Mouse (Mus musculus) kidney, embryonic 16.5 days (tissue): ENCODE data around the gene Abcd4. TPM values are rescaled to one million over a fixed set of nuclear protein-coding genes. Genes with fewer than 3 reads are reported as not detected.
A peak's percentile ranks its signal among the peaks of the same experiment; 100 is the strongest.

Experiments used
- ATAC-seq: fragments of 200-750 bp; cut with Nextera tagmentation; 2 replicates; pipeline ENCODE4 v1.8.0; 2017; ENCODE audit warnings: moderate TSS enrichment; ENCODE audit not compliant: low FRiP score, low TSS enrichment
- H3K27ac ChIP-seq: fragments of 300-500 bp; sonication (generic); 2 replicates; pipeline ENCODE4 v1.5.1; 2014; ENCODE audit warnings: low read length
- H3K27me3 ChIP-seq: fragments of 300-500 bp; sonication (generic); 2 replicates; pipeline ENCODE4 v1.6.1; 2014; ENCODE audit warnings: low read length, control low read depth, mixed read lengths; ENCODE audit not compliant: insufficient read depth
- H3K36me3 ChIP-seq: fragments of 300-500 bp; sonication (generic); 2 replicates; pipeline ENCODE4 v1.6.1; 2014; ENCODE audit warnings: low read length, control low read depth, mixed read lengths; ENCODE audit not compliant: insufficient read depth
- H3K4me1 ChIP-seq: fragments of 300-500 bp; sonication (generic); 2 replicates; pipeline ENCODE4 v1.6.1; 2014; ENCODE audit warnings: low read length, control low read depth, mixed read lengths; ENCODE audit not compliant: insufficient read depth
- H3K4me2 ChIP-seq: fragments of 300-500 bp; sonication (generic); replicated peaks from 2 replicates; pipeline ENCODE4 v1.6.1; 2014; ENCODE audit warnings: low read depth, low read length
- H3K4me3 ChIP-seq: fragments of 300-500 bp; sonication (generic); 2 replicates; pipeline ENCODE4 v1.5.1; 2014; ENCODE audit warnings: mild to moderate bottlenecking, low read length
- H3K9ac ChIP-seq: fragments of 300-500 bp; sonication (generic); replicated peaks from 2 replicates; pipeline ENCODE4 v1.6.1; 2014; ENCODE audit warnings: low read length
- H3K9me3 ChIP-seq: fragments of 300-500 bp; sonication (generic); 2 replicates; pipeline ENCODE4 v1.6.1; 2016; ENCODE audit warnings: low read length, control low read depth
- WGBS: fragments of 180-500 bp; shearing (Covaris S2); extraction: QIAGEN DNeasy Blood & Tissue Kit; methylation state at CpG from one replicate; pipeline ENCODE4 v1.1.7; 2014; 5-methylcytosine and 5-hydroxymethylcytosine counted together
- polyA plus RNA-seq: library from polyadenylated mRNA; unstranded; fragments of >200 nt; fragmentation: Nextera tagmentation; extraction: Ambion mirVana; gene quantifications from 2 replicates; pipeline ENCODE4 v1.2.1, GENCODE M21; 2015

Abcd4 gene
- polyA plus RNA-seq, 1 experiment from 2014 or later: 22.4 TPM

DNA sequence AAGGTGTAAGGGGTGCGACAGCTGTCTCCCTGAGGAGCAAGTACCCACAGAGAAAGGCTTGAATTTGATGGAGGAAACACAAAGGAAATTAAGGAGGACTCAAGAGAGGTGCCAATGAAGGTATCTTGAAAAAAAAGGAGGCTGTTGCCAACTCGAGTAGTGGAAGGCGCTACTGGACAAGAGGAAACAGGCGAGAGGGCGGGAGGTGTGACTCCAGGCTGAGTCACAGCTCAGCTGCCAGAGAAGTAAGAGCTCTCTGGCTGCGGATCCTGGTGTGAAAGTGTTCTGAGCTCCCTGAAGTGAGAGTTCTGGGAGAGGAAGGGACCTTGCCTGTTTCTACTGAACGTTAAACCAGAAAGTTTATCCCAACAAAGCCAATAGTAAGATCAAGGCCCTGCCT is 2.7 kb downstream of the Abcd4 start:
- H3K4me2 ChIP-seq: no peak overlapping the region
- no peaks in the 10 kb centered on the region for H3K36me3 ChIP-seq
- H3K27me3 ChIP-seq: no peaks in the 10 kb centered on the region
- WGBS: 69% methylated on average over 7 of the region's 7 CpGs
- H3K9me3 ChIP-seq: no peaks in the 10 kb centered on the region
- no peak for ATAC-seq
- no peak overlapping the region for H3K4me3 ChIP-seq
- H3K9ac ChIP-seq: no peak overlapping the region
- no peak overlapping the region for H3K27ac ChIP-seq
- H3K4me1 ChIP-seq: peaks cover 20% of the 10 kb centered on the region

DNA sequence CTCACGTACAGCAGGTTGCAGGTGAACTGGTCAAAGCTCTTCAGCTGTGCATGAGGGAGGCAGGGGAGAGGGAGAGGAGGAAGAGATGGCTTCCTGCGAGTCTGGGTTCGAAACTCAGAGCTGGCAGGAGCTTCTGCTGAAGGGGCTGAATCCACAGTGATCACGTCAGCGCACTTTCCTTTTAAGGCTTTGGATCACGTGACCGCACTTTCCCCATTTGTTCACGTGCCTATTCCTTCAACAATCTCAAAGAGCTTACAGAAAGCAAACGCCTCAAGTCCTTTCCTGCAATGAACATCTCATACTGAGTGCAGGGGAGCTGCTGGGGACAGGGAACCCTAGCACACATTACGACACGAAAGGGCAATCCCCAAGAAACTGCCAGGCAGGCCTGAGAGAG is 3.2 kb downstream of the Abcd4 start:
- ATAC-seq: no peak
- Histone ChIP-seq H3K4me2 (no peak overlapping the region), H3K27ac (no peak overlapping the region), H3K36me3 (no peaks in the 10 kb centered on the region), H3K4me3 (no peak overlapping the region), H3K9me3 (no peaks in the 10 kb centered on the region), H3K27me3 (no peaks in the 10 kb centered on the region), H3K4me1 (peaks cover 20% of the 10 kb centered on the region), H3K9ac (no peak overlapping the region; the same call in 1 of the 2 replicates)
- WGBS: 83% methylated on average over 11 of the region's 11 CpGs

DNA sequence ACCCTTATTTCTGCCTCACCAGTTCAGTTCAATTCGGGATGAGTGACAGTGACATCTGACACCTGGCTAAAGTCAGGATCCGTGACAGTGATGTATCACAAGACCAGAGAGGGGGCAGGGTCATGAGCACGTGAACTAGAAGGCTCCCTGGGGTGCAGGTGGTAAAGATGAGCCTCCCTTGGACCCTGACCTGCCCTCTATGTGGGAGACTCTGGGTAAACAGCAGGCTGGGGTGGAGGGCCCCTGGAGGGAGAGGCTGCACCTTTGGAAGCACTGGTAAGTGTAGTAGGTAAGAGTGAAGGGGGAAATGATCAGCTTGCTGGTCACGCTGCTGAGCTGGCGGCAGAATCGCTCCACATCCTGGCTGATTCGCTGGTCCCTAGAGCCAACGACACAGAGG is 4.7 kb downstream of the Abcd4 start:
- H3K4me2 ChIP-seq: no peak overlapping the region
- peaks cover 20% of the 10 kb centered on the region for H3K4me1 ChIP-seq
- H3K9ac ChIP-seq: no peak overlapping the region
- H3K27ac ChIP-seq: peak overlapping the region; percentile 57
- no peaks in the 10 kb centered on the region for H3K9me3 ChIP-seq
- no peaks in the 10 kb centered on the region for H3K27me3 ChIP-seq
- peak; percentile 71 for ATAC-seq
- WGBS: 38% methylated on average over 8 of the region's 8 CpGs
- H3K36me3 ChIP-seq: no peaks in the 10 kb centered on the region
- H3K4me3 ChIP-seq: no peak overlapping the region

DNA sequence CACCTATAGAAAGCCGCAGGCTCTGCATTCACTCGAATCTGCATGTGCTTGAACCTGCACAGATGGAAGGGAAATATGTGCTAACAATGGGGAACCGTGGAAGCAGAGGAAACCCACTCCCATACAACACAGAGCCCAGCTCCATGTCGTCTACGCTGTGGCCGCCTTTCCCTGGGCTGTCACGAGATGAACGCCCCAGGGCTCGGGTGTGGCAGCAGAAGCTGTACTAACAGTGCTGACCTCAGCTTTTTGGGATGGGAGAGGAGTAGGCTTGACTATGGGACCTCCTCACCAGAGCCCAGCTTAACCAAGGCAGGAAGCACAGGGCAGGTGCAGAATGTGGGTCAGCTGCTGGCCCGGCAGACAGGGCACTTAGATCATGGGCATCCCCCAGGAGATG is 5.5 kb downstream of the Abcd4 start:
- Histone ChIP-seq H3K4me3 (no peak overlapping the region), H3K36me3 (peaks cover 5% of the 10 kb centered on the region; the same call in 1 of the 2 replicates), H3K9ac (no peak overlapping the region), H3K4me2 (no peak overlapping the region), H3K27me3 (no peaks in the 10 kb centered on the region), H3K27ac (no peak overlapping the region), H3K4me1 (peaks cover 20% of the 10 kb centered on the region), H3K9me3 (no peaks in the 10 kb centered on the region)
- 83% methylated on average over 10 of the region's 10 CpGs for WGBS
- no peak for ATAC-seq

DNA sequence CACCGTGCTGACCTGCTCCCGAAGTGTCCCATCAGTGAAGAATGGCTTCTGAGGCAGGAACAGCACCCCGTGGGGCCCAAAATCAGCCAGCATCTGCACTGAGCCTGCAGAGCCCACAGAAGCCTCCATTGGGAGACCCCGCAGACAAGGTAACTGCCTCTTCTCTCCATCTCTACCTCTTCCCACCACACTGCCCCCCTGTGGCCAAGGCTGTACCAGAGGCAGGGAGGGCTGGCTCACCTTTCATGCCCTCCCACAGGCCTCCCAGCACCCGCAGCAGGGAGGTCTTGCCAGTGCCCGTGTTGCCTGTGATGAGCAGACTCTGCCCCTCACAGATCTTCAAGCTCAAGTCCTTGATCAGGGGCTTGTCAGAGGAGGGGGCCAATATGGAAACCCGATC is 11.4 kb downstream of the Abcd4 start:
- H3K27ac ChIP-seq: no peak overlapping the region
- H3K36me3 ChIP-seq: peaks cover 22% of the 10 kb centered on the region
- H3K9ac ChIP-seq: no peak overlapping the region
- WGBS: 70% methylated on average over 7 of the region's 7 CpGs
- no peaks in the 10 kb centered on the region for H3K27me3 ChIP-seq
- H3K4me1 ChIP-seq: no peaks in the 10 kb centered on the region
- H3K4me2 ChIP-seq: no peak overlapping the region
- H3K9me3 ChIP-seq: no peaks in the 10 kb centered on the region
- no peak for ATAC-seq
- no peak overlapping the region for H3K4me3 ChIP-seq

DNA sequence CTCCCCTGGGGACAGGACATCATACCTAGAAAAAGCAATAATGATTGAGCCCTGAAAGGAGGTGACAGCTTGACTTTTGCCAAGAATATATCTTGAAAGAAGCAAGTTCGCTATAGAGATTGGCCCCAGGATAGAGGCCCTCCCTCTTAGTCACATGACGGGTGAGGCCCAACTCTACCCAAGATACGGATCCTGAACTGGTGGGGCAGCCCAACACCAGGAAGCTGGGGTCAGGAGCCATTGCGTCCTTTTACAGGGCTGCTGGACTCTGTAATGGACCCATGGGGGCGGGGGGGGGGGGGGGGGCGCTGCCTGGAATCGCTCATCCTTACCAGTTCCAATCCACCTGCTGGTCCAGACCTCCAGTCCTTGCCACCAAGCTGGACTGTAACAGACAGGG is 13.2 kb downstream of the Abcd4 start:
- Histone ChIP-seq H3K9ac (no peak overlapping the region), H3K36me3 (peaks cover 22% of the 10 kb centered on the region), H3K4me3 (no peak overlapping the region), H3K4me2 (no peak overlapping the region), H3K4me1 (no peaks in the 10 kb centered on the region), H3K9me3 (no peaks in the 10 kb centered on the region), H3K27ac (no peak overlapping the region), H3K27me3 (no peaks in the 10 kb centered on the region)
- no peak for ATAC-seq
- 87% methylated on average over 6 of the region's 7 CpGs for WGBS

DNA sequence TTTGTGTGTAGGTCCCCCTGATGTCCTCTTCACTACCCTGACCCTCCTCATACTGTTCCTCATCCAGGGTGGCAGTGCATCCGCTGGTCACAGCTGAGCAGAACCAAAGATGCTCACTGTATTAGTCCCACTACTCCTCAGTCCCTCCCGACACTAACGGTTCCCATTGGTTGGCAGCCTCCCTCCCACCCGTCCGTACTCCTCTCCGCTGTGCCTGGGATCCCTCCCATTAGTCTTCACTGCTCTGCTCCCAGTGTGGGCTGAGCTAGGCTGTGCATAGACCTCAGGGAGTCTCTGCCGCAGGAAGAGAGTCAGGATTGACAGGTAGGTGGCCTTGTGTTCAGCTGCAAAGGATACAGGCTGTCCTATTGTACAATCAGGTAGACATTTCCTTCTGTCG is 18.9 kb downstream of the Abcd4 start:
- H3K9me3 ChIP-seq: no peaks in the 10 kb centered on the region
- no peak overlapping the region for H3K9ac ChIP-seq
- peaks cover 6% of the 10 kb centered on the region; the same call in 1 of the 2 replicates for H3K36me3 ChIP-seq
- no peaks in the 10 kb centered on the region for H3K4me1 ChIP-seq
- 18% methylated on average over 8 of the region's 8 CpGs for WGBS
- H3K4me2 ChIP-seq: no peak overlapping the region
- no peak overlapping the region for H3K4me3 ChIP-seq
- ATAC-seq: 0 out of 2 replicates have a peak, but pooled peaks have one; percentile 27
- no peak overlapping the region for H3K27ac ChIP-seq
- peaks cover 12% of the 10 kb centered on the region; the same call in 1 of the 2 replicates for H3K27me3 ChIP-seq

DNA sequence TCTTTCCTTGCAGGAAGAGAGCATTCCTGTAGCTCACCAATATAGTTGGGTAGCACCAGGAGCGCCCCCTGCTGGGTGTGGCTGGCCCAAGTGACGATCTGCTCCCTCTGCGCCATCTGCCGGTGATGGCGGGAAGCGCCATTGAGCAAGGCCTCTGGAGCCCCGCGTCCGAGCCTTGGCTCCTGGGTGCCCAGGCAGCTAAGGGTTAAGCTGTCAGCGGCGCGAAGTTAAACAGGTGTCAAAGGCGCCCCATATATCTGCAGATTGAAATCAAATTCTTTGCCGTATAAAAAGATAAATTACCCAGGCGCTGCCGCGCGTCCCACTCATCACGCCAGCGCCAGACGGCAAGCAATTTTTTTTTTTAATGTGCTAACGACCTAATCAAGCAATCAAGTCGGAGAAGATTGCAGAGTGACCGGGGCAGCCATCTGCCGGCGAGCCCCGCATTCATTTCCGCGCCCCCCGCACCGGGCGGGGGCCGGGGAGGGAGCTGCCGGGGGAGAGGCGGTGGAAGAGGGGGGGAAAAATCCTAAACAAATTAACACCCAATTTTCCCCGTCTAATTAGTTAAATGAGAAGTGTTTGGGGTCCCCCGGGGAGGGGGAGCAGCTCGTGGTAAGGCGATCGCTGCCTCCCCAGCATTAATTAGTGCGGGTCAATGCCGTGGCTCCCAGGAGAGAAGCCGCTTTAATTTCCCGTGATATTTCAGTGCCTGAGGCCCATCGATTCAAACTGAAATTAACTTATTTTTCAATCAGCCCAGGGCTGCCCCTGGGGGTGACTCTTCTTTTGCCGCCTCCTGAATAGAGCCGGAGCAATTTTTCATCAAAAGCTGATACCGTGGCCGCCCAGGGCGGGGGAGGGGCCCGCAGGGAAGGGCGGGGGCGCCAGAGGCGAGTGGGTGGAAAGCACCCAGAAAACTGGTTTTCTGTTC is 27.1 kb downstream of the Abcd4 start:
- H3K9ac ChIP-seq: peak overlapping the region; percentile 76
- H3K36me3 ChIP-seq: no peaks in the 10 kb centered on the region
- H3K4me2 ChIP-seq: peak overlapping the region; percentile 100
- H3K4me1 ChIP-seq: peaks cover 3% of the 10 kb centered on the region; the same call in 1 of the 2 replicates
- no peaks in the 10 kb centered on the region for H3K9me3 ChIP-seq
- WGBS: under 1% methylated on average over 54 of the region's 54 CpGs
- H3K27me3 ChIP-seq: no peaks in the 10 kb centered on the region
- ATAC-seq: peak; percentile 29; the same call in 1 of the 2 replicates
- peak overlapping the region; percentile 59 for H3K4me3 ChIP-seq
- no peak overlapping the region for H3K27ac ChIP-seq

DNA sequence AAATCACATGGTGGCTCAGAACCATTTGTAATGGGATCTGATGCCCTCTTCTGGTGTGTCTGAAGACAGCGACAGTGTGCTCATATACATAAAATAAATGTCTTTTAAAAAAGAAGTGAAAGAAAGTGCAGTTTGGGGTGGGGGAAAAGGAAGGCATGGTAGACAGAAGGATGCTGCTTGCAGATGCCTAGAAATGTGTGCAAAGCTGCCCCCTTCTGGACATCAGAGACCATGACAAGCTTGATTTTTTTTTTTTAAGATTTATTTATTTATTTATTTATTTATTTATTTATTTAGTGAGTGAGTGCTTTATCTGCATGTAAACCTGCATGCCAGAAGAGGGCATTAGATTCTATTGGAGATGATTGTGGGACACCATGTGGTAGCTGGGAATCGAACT is 35.9 kb downstream of the Abcd4 start:
- no peaks in the 10 kb centered on the region for H3K4me1 ChIP-seq
- H3K4me2 ChIP-seq: no peak overlapping the region
- H3K9me3 ChIP-seq: no peaks in the 10 kb centered on the region
- H3K9ac ChIP-seq: no peak overlapping the region
- WGBS: 94% methylated on average over 2 of the region's 2 CpGs
- H3K4me3 ChIP-seq: no peak overlapping the region
- H3K27ac ChIP-seq: no peak overlapping the region
- H3K27me3 ChIP-seq: peaks cover 4% of the 10 kb centered on the region; the same call in 1 of the 2 replicates
- ATAC-seq: no peak
- H3K36me3 ChIP-seq: no peaks in the 10 kb centered on the region

DNA sequence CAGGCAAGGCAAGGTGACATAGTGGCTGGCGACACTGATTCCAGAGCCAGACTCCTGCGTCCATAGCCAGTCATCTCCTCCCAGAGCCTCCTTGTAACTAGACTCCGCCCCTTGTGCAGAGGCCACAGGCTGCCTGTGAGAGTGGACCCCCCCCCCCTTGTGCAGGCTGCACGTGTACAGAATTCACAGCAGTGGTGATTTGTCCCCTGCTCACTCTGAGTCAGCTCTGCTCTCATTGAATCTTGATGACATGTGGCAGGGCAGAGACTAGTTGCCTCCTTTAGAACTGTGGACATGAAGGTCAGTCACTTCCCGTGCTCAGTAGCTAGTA is 38.8 kb downstream of the Abcd4 start:
- no peak overlapping the region for H3K4me3 ChIP-seq
- no peaks in the 10 kb centered on the region for H3K36me3 ChIP-seq
- H3K4me2 ChIP-seq: no peak overlapping the region
- peaks cover 19% of the 10 kb centered on the region for H3K27me3 ChIP-seq
- H3K4me1 ChIP-seq: no peaks in the 10 kb centered on the region
- no peaks in the 10 kb centered on the region for H3K9me3 ChIP-seq
- H3K27ac ChIP-seq: no peak overlapping the region
- ATAC-seq: no peak
- whole genome bisulfite sequencing: 32% methylated on average over 5 of the region's 5 CpGs
- no peak overlapping the region for H3K9ac ChIP-seq
